Mouse (Mus musculus): ENCODE measurements around the gene Cmip. TPM values are rescaled to one million over a fixed set of nuclear protein-coding genes. Genes with fewer than 3 reads are reported as not detected.

Cmip gene
- polyA plus RNA-seq, 1 experiment = 92.3 TPM

DNA sequence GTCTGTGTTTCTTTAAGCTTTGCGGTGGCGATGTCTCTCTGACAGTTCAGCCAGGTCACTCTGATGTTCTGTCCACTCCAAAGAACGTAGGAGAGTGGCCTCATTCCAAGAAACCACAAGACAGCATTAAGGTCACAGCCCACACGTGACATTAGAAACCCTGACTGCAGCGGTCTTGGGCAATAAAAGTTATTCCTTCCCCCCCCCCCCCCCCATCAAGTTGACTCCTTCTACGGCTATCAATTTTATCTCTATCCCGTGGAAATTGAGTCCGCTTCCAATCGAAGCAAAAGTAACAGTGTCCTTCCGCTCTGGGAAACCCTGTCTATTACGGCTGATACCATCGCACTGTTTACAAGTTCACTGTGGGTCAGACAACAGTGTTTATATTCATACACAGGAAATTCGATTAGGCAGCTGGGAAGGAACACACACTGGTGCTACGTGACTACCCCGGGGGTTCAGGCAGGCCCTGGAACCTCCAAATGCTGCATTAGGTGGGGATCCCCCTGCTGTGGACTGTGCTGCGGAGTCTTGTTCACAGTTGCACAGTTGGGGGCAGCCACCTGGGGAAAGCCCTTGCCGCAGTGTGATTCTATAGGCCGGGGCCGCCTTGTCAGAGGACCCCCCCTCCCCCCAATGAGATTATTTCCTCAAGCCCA, 82.6 kb downstream of the Cmip start:
- peak overlapping the region; percentile 38 for H3K4me3 ChIP-seq (replicated peaks)
- no peaks in the 10 kb centered on the region for H3K27me3 ChIP-seq (replicated peaks)
- H3K4me1 ChIP-seq = peaks cover 100% of the 10 kb centered on the region
- no peaks in the 10 kb centered on the region for H3K9me3 ChIP-seq
- TF ChIP-seq FLI1 (IDR thresholded peaks at IDR 0.05; ENCODE audit: low read length) (no peak), GATA1 (IDR thresholded peaks at IDR 0.05; ENCODE audit: borderline replicate concordance, low read length) (no peak)
- peaks cover 32% of the 10 kb centered on the region for H3K36me3 ChIP-seq (replicated peaks; ENCODE audit: low read length)

GRCm38 (mm10) chr8:117339958-117340651, 83.2 kb downstream of the Cmip start:
- no peaks in the 10 kb centered on the region for H3K9me3 ChIP-seq
- no peak for TF ChIP-seq GATA1 (IDR thresholded peaks at IDR 0.05; ENCODE audit: borderline replicate concordance, low read length)
- TF ChIP-seq FLI1 (IDR thresholded peaks at IDR 0.05; ENCODE audit: low read length) = no peak
- no peaks in the 10 kb centered on the region for H3K27me3 ChIP-seq (replicated peaks)
- H3K4me3 ChIP-seq (replicated peaks) = peak overlapping the region; percentile 50
- H3K4me1 ChIP-seq = peaks cover 100% of the 10 kb centered on the region
- peaks cover 36% of the 10 kb centered on the region for H3K36me3 ChIP-seq (replicated peaks; ENCODE audit: low read length)

DNA sequence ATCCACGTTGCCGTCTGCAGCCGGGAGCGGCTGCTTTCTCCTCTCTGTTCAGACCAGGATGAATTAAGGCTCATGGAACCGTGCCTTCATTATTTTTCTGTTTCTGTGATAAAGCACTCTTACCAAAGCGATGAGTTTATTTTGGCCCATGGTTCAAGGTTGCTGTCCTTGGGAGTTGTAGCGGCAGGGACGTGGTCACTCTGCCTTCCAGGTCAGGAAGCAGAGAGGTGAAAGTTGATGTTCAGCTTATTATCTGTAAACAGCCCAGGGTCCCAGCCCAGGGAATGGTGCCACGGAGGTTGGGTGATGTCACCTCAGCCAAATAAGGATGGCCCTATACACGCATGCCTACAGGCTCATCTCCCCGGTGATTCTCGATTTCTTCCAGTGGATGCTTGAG, 83.9 kb downstream of the Cmip start:
- Histone ChIP-seq H3K36me3 (replicated peaks; ENCODE audit: low read length) (peaks cover 43% of the 10 kb centered on the region), H3K4me3 (replicated peaks) (no peak overlapping the region), H3K27me3 (replicated peaks) (no peaks in the 10 kb centered on the region), H3K4me1 (peaks cover 100% of the 10 kb centered on the region), H3K9me3 (no peaks in the 10 kb centered on the region)
- no peak for TF ChIP-seq GATA1 (IDR thresholded peaks at IDR 0.05; ENCODE audit: borderline replicate concordance, low read length)
- TF ChIP-seq FLI1 (IDR thresholded peaks at IDR 0.05; ENCODE audit: low read length) = no peak

DNA sequence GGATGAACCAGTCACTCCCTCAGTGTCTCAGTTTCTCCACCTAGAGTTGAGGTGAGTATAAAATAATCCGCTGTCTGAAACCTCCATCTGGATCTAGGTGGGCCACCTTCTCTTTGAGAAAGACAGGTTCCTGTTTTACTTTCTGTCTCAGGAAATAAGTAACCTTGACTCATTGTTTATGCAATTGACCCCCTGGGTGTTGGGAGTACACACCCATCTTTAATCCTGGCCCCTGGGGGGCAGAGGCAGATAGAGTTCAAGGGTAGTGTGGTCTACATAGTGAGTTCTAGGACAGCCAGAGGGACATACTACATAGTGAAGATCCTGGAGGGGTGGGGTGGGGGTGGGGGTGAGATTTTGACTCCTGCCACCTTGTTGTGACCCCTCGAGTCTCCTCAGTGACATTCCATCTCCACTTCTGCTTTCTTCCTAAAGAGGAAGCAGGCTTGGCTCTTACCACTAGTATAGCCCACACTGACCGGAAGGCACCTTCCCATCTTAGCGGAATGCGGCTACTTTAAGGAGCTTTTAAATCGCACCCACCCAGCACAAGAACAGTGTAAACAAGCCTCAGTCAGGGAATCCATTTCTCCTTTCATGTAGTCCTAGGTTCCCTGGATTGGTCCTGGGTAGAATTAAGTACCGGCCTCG, 86.0 kb downstream of the Cmip start:
- Histone ChIP-seq H3K4me3 (replicated peaks) (peak overlapping the region; percentile 88), H3K4me1 (peaks cover 100% of the 10 kb centered on the region), H3K27me3 (replicated peaks) (no peaks in the 10 kb centered on the region), H3K9me3 (no peaks in the 10 kb centered on the region), H3K36me3 (replicated peaks; ENCODE audit: low read length) (peaks cover 46% of the 10 kb centered on the region)
- TF ChIP-seq FLI1 (IDR thresholded peaks at IDR 0.05; ENCODE audit: low read length) = no peak
- no peak for TF ChIP-seq GATA1 (IDR thresholded peaks at IDR 0.05; ENCODE audit: borderline replicate concordance, low read length)

- peaks cover 51% of the 10 kb centered on the region for H3K36me3 ChIP-seq (replicated peaks; ENCODE audit: low read length)
- TF ChIP-seq GATA1 (IDR thresholded peaks at IDR 0.05; ENCODE audit: borderline replicate concordance, low read length) = no peak
- TF ChIP-seq FLI1 (IDR thresholded peaks at IDR 0.05; ENCODE audit: low read length) = no peak
- H3K27me3 ChIP-seq (replicated peaks) = no peaks in the 10 kb centered on the region
- peak overlapping the region; percentile 88 for H3K4me3 ChIP-seq (replicated peaks)
- no peaks in the 10 kb centered on the region for H3K9me3 ChIP-seq
- H3K4me1 ChIP-seq = peaks cover 100% of the 10 kb centered on the region
Measured at GRCm38 (mm10) chr8:117343484-117343883, 86.6 kb downstream of the Cmip start.

DNA sequence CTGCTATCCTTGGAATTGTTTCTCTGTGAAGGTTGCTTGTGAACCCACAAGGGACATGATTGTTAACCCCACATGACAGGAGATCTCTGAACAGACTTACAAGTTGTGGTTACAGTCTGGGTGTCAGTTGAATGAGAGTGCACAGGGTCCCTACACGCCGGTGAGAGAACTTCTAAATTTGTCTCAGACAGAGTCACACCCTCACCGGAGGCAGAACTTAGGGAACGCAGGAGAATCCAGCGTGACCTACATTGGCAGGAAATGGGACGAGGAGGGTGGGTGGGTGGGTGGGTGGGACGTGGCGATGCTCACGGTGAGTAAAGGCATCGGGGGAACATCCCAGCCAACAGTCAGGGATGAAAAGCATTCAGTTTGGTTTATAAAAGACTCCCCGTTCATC, 88.0 kb downstream of the Cmip start:
- H3K9me3 ChIP-seq = no peaks in the 10 kb centered on the region
- TF ChIP-seq FLI1 (IDR thresholded peaks at IDR 0.05; ENCODE audit: low read length) (no peak), GATA1 (IDR thresholded peaks at IDR 0.05; ENCODE audit: borderline replicate concordance, low read length) (no peak)
- H3K4me3 ChIP-seq (replicated peaks) = peak overlapping the region; percentile 46
- peaks cover 58% of the 10 kb centered on the region for H3K36me3 ChIP-seq (replicated peaks; ENCODE audit: low read length)
- peaks cover 100% of the 10 kb centered on the region for H3K4me1 ChIP-seq
- no peaks in the 10 kb centered on the region for H3K27me3 ChIP-seq (replicated peaks)

DNA sequence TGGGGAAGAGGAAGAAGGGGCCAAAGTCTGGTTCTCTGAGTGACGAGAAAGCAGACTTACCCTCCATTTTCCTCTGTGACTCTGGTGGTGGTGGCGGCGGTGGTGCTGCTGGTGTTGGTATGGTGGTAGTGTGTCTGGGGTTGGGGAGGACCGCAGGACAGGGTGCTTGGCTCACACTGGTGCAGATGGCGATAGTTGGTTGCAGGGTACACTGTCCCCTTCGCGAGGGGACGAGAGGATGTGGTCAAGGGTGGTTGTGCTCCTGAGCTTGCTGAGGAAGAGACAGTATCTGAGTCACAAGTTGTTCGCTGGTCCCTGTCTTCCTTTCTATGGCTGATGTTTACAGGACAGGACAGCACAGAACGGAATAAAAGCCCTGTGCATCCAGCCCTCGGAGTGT, 88.5 kb downstream of the Cmip start:
- Histone ChIP-seq H3K27me3 (replicated peaks) (no peaks in the 10 kb centered on the region), H3K36me3 (replicated peaks; ENCODE audit: low read length) (peaks cover 59% of the 10 kb centered on the region), H3K4me3 (replicated peaks) (peak overlapping the region; percentile 62), H3K4me1 (peaks cover 99% of the 10 kb centered on the region), H3K9me3 (no peaks in the 10 kb centered on the region)
- TF ChIP-seq GATA1 (IDR thresholded peaks at IDR 0.05; ENCODE audit: borderline replicate concordance, low read length) (no peak), FLI1 (IDR thresholded peaks at IDR 0.05; ENCODE audit: low read length) (no peak)

- H3K36me3 ChIP-seq (replicated peaks; ENCODE audit: low read length) = peaks cover 64% of the 10 kb centered on the region
- H3K4me1 ChIP-seq = peaks cover 99% of the 10 kb centered on the region
- no peak overlapping the region for H3K4me3 ChIP-seq (replicated peaks)
- no peaks in the 10 kb centered on the region for H3K9me3 ChIP-seq
- no peaks in the 10 kb centered on the region for H3K27me3 ChIP-seq (replicated peaks)
- TF ChIP-seq FLI1 (IDR thresholded peaks at IDR 0.05; ENCODE audit: low read length) (no peak), GATA1 (IDR thresholded peaks at IDR 0.05; ENCODE audit: borderline replicate concordance, low read length) (no peak)
Measured at GRCm38 (mm10) chr8:117347556-117347955, 90.7 kb downstream of the Cmip start.

DNA sequence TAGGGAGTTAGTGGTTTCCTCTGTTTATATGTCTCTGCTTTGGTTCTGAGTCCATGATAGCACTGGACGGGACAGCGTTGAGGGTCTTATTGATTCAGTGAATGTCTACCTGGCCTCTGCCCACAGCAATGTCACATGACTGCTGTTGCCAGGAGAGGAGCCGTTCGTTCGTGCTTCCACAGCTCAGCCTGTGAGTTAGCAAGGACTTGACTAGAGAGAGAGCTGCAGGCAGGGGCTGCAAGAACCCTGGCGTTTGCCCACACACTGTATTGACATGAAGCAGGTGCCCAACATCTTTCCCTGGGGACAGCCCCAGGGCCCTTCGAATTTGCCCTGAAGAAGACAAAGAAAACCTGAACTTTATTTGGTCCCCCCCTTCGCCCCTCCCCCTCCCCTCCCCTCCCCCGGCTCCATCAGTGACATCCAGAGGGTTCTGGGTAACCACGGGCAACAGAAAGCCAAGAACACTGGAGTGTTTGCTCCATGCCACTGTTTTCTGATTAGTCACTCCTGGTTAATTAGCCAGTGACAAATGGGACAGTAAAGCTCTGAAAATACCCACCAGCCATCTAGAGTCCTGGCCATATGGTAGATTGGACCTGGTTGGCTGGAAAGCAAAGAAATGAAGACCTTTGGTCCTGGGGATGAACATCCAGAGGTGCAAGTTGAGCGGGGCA, 92.0 kb downstream of the Cmip start:
- H3K4me1 ChIP-seq = peaks cover 99% of the 10 kb centered on the region
- TF ChIP-seq FLI1 (IDR thresholded peaks at IDR 0.05; ENCODE audit: low read length) (no peak), GATA1 (IDR thresholded peaks at IDR 0.05; ENCODE audit: borderline replicate concordance, low read length) (no peak)

More for the DNA sequence above, 92.0 kb downstream of the Cmip start:
- no peaks in the 10 kb centered on the region for H3K9me3 ChIP-seq
- H3K4me3 ChIP-seq (replicated peaks) = peak overlapping the region; percentile 77
- peaks cover 74% of the 10 kb centered on the region for H3K36me3 ChIP-seq (replicated peaks; ENCODE audit: low read length)
- H3K27me3 ChIP-seq (replicated peaks) = no peaks in the 10 kb centered on the region
